Comparison of ENCODE assay signal across 10 mouse cellular contexts in genomic region chr1:84581812-84582211, GRCm38 (mm10).
A peak's percentile ranks its signal among the peaks of the same experiment; 100 is the strongest.
DNase-seq lines count a peak whose midpoint lies in the region; ATAC-seq and TF ChIP-seq lines count a peak whose summit lies in the region.
"Had no signal": no experiment of that assay in that cellular context is flagged by ENCODE, and none has a peak within 500 bp of the region (broad histone marks: within the 10 kb centered on the region; RNA-seq: fewer than 3 reads in every experiment).

No protein-coding gene starts in this region.

- no peak for TF ChIP-seq EP300 in ES-Bruce4 (IDR thresholded peaks at IDR 0.05; ENCODE audit: insufficient read depth, low read depth, low read length)
- peak; percentile 54; the same call in 1 of the 2 replicates for TF ChIP-seq EP300 in heart, adult 2 months (IDR thresholded peaks at IDR 0.05; ENCODE audit: insufficient read depth, low read depth, low read length)

- no peaks in the 10 kb centered on the region for H3K4me1 ChIP-seq in ES-Bruce4 (ENCODE audit: control insufficient read depth, insufficient read depth, low read length)
- no peaks in the 10 kb centered on the region for H3K4me1 ChIP-seq in embryonic facial prominence, embryonic 14.5 days (ENCODE audit: control insufficient read depth, insufficient read depth, low read length)
- no peaks in the 10 kb centered on the region for H3K4me1 ChIP-seq in heart, adult 2 months (ENCODE audit: control insufficient read depth, insufficient read depth, low read length)
- no peaks in the 10 kb centered on the region for H3K4me1 ChIP-seq in lung, embryonic 14.5 days (ENCODE audit: insufficient read depth)
- H3K4me1 ChIP-seq: embryonic facial prominence, embryonic 15.5 days had no signal

- DNase-seq in adrenal gland, postnatal 25 days: peak; percentile 72
- peak; percentile 61 for DNase-seq in embryonic facial prominence, embryonic 14.5 days (ENCODE audit: low spot score)
- peak; percentile 47 to 74 for DNase-seq in heart, adult 2 months
- peak; percentile 83 for DNase-seq in kidney, postnatal 10 days
- peak; percentile 74 for DNase-seq in lung, embryonic 14.5 days
- peak; percentile 62 for DNase-seq in right cerebral cortex, postnatal 25 days

- no peak for TF ChIP-seq POLR2A in ES-Bruce4 (IDR thresholded peaks at IDR 0.05; ENCODE audit: insufficient read depth, low read length)
- TF ChIP-seq POLR2A in heart, adult 2 months (IDR thresholded peaks at IDR 0.05; ENCODE audit: insufficient read depth, low read depth, low read length): no peak

- ATAC-seq in embryonic facial prominence, embryonic 14.5 days (ENCODE audit: low read depth): no peak
- peak; percentile 56; the same call in 1 of the 2 replicates for ATAC-seq in lung, embryonic 14.5 days (ENCODE audit: insufficient read depth)
- no peak for ATAC-seq in erythroid progenitor cell, adult 5-6 weeks (replicated peaks; ENCODE audit: low FRiP score, poor library complexity, severe bottlenecking)

- H3K9ac ChIP-seq in ES-Bruce4 (ENCODE audit: low read depth, poor library complexity, severe bottlenecking): no peak overlapping the region
- no peak overlapping the region for H3K9ac ChIP-seq in embryonic facial prominence, embryonic 14.5 days (ENCODE audit: low read depth, low read length)
- H3K9ac ChIP-seq in heart, adult 2 months (ENCODE audit: low read depth, low read length): no peak overlapping the region
- no peak overlapping the region for H3K9ac ChIP-seq in lung, embryonic 14.5 days
- H3K9ac ChIP-seq: embryonic facial prominence, embryonic 15.5 days; neural tube, embryonic 12.5 days had no signal

- intact Hi-C loops in heart, adult 2 months (cut with DNase I): loop anchor here (5.0 to 10.0 kb wide), 3 partner anchors 150 to 835 kb away; no protein-coding TSS in a partner anchor

- no peaks in the 10 kb centered on the region for H3K36me3 ChIP-seq in ES-Bruce4 (ENCODE audit: control insufficient read depth, insufficient read depth, low read length, poor library complexity, severe bottlenecking)
- H3K36me3 ChIP-seq in embryonic facial prominence, embryonic 14.5 days (ENCODE audit: control insufficient read depth, insufficient read depth, low read length): no peaks in the 10 kb centered on the region
- H3K36me3 ChIP-seq in heart, adult 2 months (ENCODE audit: control insufficient read depth, insufficient read depth, low read length): no peaks in the 10 kb centered on the region
- no peaks in the 10 kb centered on the region for H3K36me3 ChIP-seq in lung, embryonic 14.5 days (ENCODE audit: insufficient read depth)
- H3K36me3 ChIP-seq: embryonic facial prominence, embryonic 15.5 days; neural tube, embryonic 12.5 days had no signal

- no peak overlapping the region for H3K4me2 ChIP-seq in embryonic facial prominence, embryonic 14.5 days (ENCODE audit: low read depth, low read length)
- no peak overlapping the region for H3K4me2 ChIP-seq in lung, embryonic 14.5 days
- H3K4me2 ChIP-seq: embryonic facial prominence, embryonic 15.5 days; neural tube, embryonic 12.5 days had no signal

- TF ChIP-seq CTCF in ES-Bruce4 (IDR thresholded peaks at IDR 0.05; ENCODE audit: low read depth, low read length): peak; percentile 68
- TF ChIP-seq CTCF in heart, adult 2 months (IDR thresholded peaks at IDR 0.05): peak; percentile 85
- TF ChIP-seq CTCF in lung, embryonic 14.5 days (IDR thresholded peaks at IDR 0.05; ENCODE audit: low read depth): peak; percentile 80

- WGBS in embryonic facial prominence, embryonic 14.5 days: 57% methylated on average over 2 of the region's 2 CpGs
- 56% methylated on average over 2 of the region's 2 CpGs for WGBS in heart, adult 2 months
- 49% methylated on average over 2 of the region's 2 CpGs for WGBS in lung, embryonic 14.5 days

- H3K4me3 ChIP-seq in ES-Bruce4 (ENCODE audit: low read depth, low read length): no peak overlapping the region
- no peak overlapping the region for H3K4me3 ChIP-seq in embryonic facial prominence, embryonic 14.5 days (ENCODE audit: low read depth, low read length)
- H3K4me3 ChIP-seq in heart, adult 2 months: no peak overlapping the region
- no peak overlapping the region for H3K4me3 ChIP-seq in lung, embryonic 14.5 days (ENCODE audit: low read depth, low read length)
- H3K4me3 ChIP-seq: embryonic facial prominence, embryonic 15.5 days; neural tube, embryonic 12.5 days had no signal

- H3K27ac ChIP-seq in ES-Bruce4 (ENCODE audit: insufficient read depth, low read length): no peak overlapping the region
- H3K27ac ChIP-seq in embryonic facial prominence, embryonic 14.5 days (replicated peaks; ENCODE audit: low read depth, low read length): no peak overlapping the region
- H3K27ac ChIP-seq in heart, adult 2 months: no peak overlapping the region
- H3K27ac ChIP-seq in lung, embryonic 14.5 days (ENCODE audit: low read depth): no peak overlapping the region
- H3K27ac ChIP-seq: embryonic facial prominence, embryonic 15.5 days; neural tube, embryonic 12.5 days had no signal

- H3K9me3 ChIP-seq in ES-Bruce4 (replicated peaks; ENCODE audit: control insufficient read depth, insufficient read depth, low read length, poor library complexity, severe bottlenecking): no peaks in the 10 kb centered on the region
- no peaks in the 10 kb centered on the region for H3K9me3 ChIP-seq in embryonic facial prominence, embryonic 14.5 days (ENCODE audit: control insufficient read depth, low read length)
- no peaks in the 10 kb centered on the region for H3K9me3 ChIP-seq in lung, embryonic 14.5 days (ENCODE audit: low read depth, low read length)
- H3K9me3 ChIP-seq: embryonic facial prominence, embryonic 15.5 days; neural tube, embryonic 12.5 days had no signal

- H3K79me2 ChIP-seq in heart, adult 2 months (replicated peaks; ENCODE audit: control insufficient read depth, insufficient read depth, low read length): no peaks in the 10 kb centered on the region

- H3K27me3 ChIP-seq in ES-Bruce4 (ENCODE audit: control insufficient read depth, insufficient read depth, low read length, poor library complexity, severe bottlenecking): no peaks in the 10 kb centered on the region; the same call in 1 of the 2 replicates
- no peaks in the 10 kb centered on the region for H3K27me3 ChIP-seq in embryonic facial prominence, embryonic 14.5 days (replicated peaks; ENCODE audit: control insufficient read depth, insufficient read depth, low read length)
- no peaks in the 10 kb centered on the region for H3K27me3 ChIP-seq in heart, adult 2 months (ENCODE audit: control insufficient read depth, insufficient read depth, low read length)
- H3K27me3 ChIP-seq in lung, embryonic 14.5 days (ENCODE audit: insufficient read depth, low read length): no peaks in the 10 kb centered on the region
- H3K27me3 ChIP-seq: embryonic facial prominence, embryonic 15.5 days; neural tube, embryonic 12.5 days had no signal
